In the genomic region with DNA sequence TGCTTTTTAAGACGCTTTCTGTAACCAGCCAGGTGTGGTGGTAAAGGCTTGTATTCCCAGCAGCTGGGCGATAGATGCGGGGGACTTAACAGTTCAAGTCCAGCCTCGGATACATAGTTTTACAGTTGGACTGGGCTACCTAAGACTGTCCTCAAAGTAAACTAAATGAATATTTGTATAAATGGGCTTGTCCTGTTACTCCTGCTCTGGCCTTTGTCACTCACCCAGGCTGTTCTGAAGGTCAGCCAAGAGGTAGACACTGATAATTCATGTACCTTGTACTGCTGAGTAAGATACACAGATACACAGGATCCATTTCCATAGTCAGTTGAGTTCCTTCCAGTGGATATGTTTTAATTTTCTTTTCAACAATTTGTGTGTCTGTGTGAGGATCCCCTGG, we compare ENCODE assay signal across 24 mouse cellular contexts. TPM values are rescaled to one million over a fixed set of nuclear protein-coding genes. Genes with fewer than 3 reads are reported as not detected.
A peak's percentile ranks its signal among the peaks of the same experiment; 100 is the strongest.
DNase-seq lines count a peak whose midpoint lies in the region; ATAC-seq and TF ChIP-seq lines count a peak whose summit lies in the region.
"Had no signal": no experiment of that assay in that cellular context is flagged by ENCODE, and none has a peak within 500 bp of the region (broad histone marks: within the 10 kb centered on the region; RNA-seq: fewer than 3 reads in every experiment).

No protein-coding gene starts in this region.

- no peak for TF ChIP-seq CTCF in liver, adult 2 months (IDR thresholded peaks at IDR 0.05; ENCODE audit: low read depth, low read length)
- no peak for TF ChIP-seq CTCF in liver, postnatal 0 days (IDR thresholded peaks at IDR 0.05; ENCODE audit: low read depth)

- no peak for TF ChIP-seq POLR2A in liver, adult 2 months (IDR thresholded peaks at IDR 0.05; ENCODE audit: extremely low read depth, insufficient read depth, low read length)

- peaks cover 52% of the 10 kb centered on the region for H3K4me1 ChIP-seq in liver, adult 2 months (ENCODE audit: control insufficient read depth, insufficient read depth, low read length)
- peaks cover 1% of the 10 kb centered on the region for H3K4me1 ChIP-seq in liver, embryonic 11.5 days (replicated peaks; ENCODE audit: control insufficient read depth, insufficient read depth, low read length)
- peaks cover 50% of the 10 kb centered on the region for H3K4me1 ChIP-seq in liver, embryonic 13.5 days (replicated peaks)
- H3K4me1 ChIP-seq in liver, postnatal 0 days (ENCODE audit: insufficient read depth) = peaks cover 34% of the 10 kb centered on the region
- no peaks in the 10 kb centered on the region for H3K4me1 ChIP-seq in forebrain, embryonic 11.5 days (replicated peaks; ENCODE audit: control insufficient read depth, insufficient read depth, low read length)

- DNase-seq in liver, adult 2 months (ENCODE audit: extremely low read depth, low read depth, low spot score) = peak; percentile 98
- no peak for DNase-seq in liver, embryonic 11.5 days (ENCODE audit: low spot score)
- DNase-seq in liver, embryonic 13.5 days = no peak
- no peak for DNase-seq in liver, postnatal 0 days
- no peak for DNase-seq in lung, postnatal 25 days (ENCODE audit: low spot score)
- no peak for DNase-seq in forebrain, embryonic 11.5 days (ENCODE audit: low spot score)
- DNase-seq: adrenal gland, postnatal 14 days; cerebellum, adult 11-12 months; cerebellum, adult 9-10 months; cerebellum, postnatal 36 days; forebrain, postnatal 0 days; gastrocnemius, postnatal 10 days; heart, adult 2 months; heart, postnatal 14 days had no signal

- no peaks in the 10 kb centered on the region for H3K27me3 ChIP-seq in liver, adult 2 months (ENCODE audit: control insufficient read depth, insufficient read depth, low read length)
- no peaks in the 10 kb centered on the region for H3K27me3 ChIP-seq in liver, embryonic 11.5 days (replicated peaks; ENCODE audit: control insufficient read depth, insufficient read depth, low read length)
- no peaks in the 10 kb centered on the region for H3K27me3 ChIP-seq in liver, embryonic 13.5 days
- no peaks in the 10 kb centered on the region for H3K27me3 ChIP-seq in liver, postnatal 0 days (ENCODE audit: insufficient read depth, low read length)
- no peaks in the 10 kb centered on the region for H3K27me3 ChIP-seq in forebrain, embryonic 11.5 days (ENCODE audit: control insufficient read depth, insufficient read depth, low read length)
- H3K27me3 ChIP-seq: CH12.LX; embryonic facial prominence, embryonic 13.5 days; forebrain, embryonic 13.5 days; heart, embryonic 15.5 days; hindbrain, embryonic 13.5 days; Patski had no signal

- 30% methylated on average over 4 of the region's 4 CpGs for WGBS in liver, adult 2 months
- 83% methylated on average over 4 of the region's 4 CpGs for WGBS in liver, embryonic 11.5 days
- WGBS in liver, embryonic 13.5 days (ENCODE audit: insufficient replicate concordance) = 75% methylated on average over 4 of the region's 4 CpGs
- 65% methylated on average over 4 of the region's 4 CpGs for WGBS in liver, postnatal 0 days (ENCODE audit: insufficient replicate concordance)
- WGBS in forebrain, embryonic 11.5 days = 95% methylated on average over 4 of the region's 4 CpGs

- H3K9me3 ChIP-seq in liver, embryonic 11.5 days (ENCODE audit: control insufficient read depth, low read length) = no peaks in the 10 kb centered on the region
- H3K9me3 ChIP-seq in liver, embryonic 13.5 days (replicated peaks) = no peaks in the 10 kb centered on the region
- H3K9me3 ChIP-seq in liver, postnatal 0 days (ENCODE audit: low read length) = no peaks in the 10 kb centered on the region
- H3K9me3 ChIP-seq in forebrain, embryonic 11.5 days (ENCODE audit: control insufficient read depth, low read length) = no peaks in the 10 kb centered on the region
- H3K9me3 ChIP-seq: embryonic facial prominence, embryonic 13.5 days; forebrain, embryonic 13.5 days; heart, embryonic 15.5 days; hindbrain, embryonic 13.5 days had no signal

- peak overlapping the region; percentile 86 for H3K27ac ChIP-seq in liver, adult 2 months (replicated peaks; ENCODE audit: insufficient read depth, low read depth, low read length)
- no peak overlapping the region for H3K27ac ChIP-seq in liver, embryonic 11.5 days (ENCODE audit: low read depth, low read length)
- H3K27ac ChIP-seq in liver, embryonic 13.5 days = 0 out of 2 replicates have a peak overlapping the region, but pooled peaks have one; percentile 5
- H3K27ac ChIP-seq in liver, postnatal 0 days (ENCODE audit: low read depth) = peak overlapping the region; percentile 49; the same call in 1 of the 2 replicates
- no peak overlapping the region for H3K27ac ChIP-seq in forebrain, embryonic 11.5 days (ENCODE audit: low read depth, low read length)
- H3K27ac ChIP-seq: embryonic facial prominence, embryonic 13.5 days; forebrain, embryonic 13.5 days; heart, adult 2 months; heart, embryonic 15.5 days; hindbrain, embryonic 13.5 days had no signal

- no peaks in the 10 kb centered on the region for H3K36me3 ChIP-seq in liver, adult 2 months (ENCODE audit: control insufficient read depth, insufficient read depth, low read length)
- no peaks in the 10 kb centered on the region; the same call in 1 of the 2 replicates for H3K36me3 ChIP-seq in liver, embryonic 11.5 days (ENCODE audit: control insufficient read depth, insufficient read depth, low read length)
- H3K36me3 ChIP-seq in liver, embryonic 13.5 days = no peaks in the 10 kb centered on the region
- 0 out of 2 replicates have a peak, but pooled peaks cover 2% of the 10 kb centered on the region for H3K36me3 ChIP-seq in liver, postnatal 0 days (replicated peaks; ENCODE audit: insufficient read depth, low read length)
- no peaks in the 10 kb centered on the region for H3K36me3 ChIP-seq in forebrain, embryonic 11.5 days (ENCODE audit: control insufficient read depth, insufficient read depth, low read length)
- H3K36me3 ChIP-seq: heart, embryonic 15.5 days had no signal

- ATAC-seq in liver, embryonic 11.5 days (replicated peaks; ENCODE audit: low FRiP score) = no peak
- ATAC-seq in liver, embryonic 13.5 days (ENCODE audit: low read depth) = peak; percentile 40; the same call in 1 of the 2 replicates
- ATAC-seq in liver, postnatal 0 days = peak; percentile 67
- no peak for ATAC-seq in CD4-positive, CD25-positive, alpha-beta regulatory T cell, adult 4 months
- ATAC-seq in forebrain, embryonic 11.5 days (replicated peaks; ENCODE audit: low FRiP score) = no peak
- ATAC-seq: activated CD4-positive, CD25-positive, alpha-beta regulatory T cell, adult 4 months; forebrain, embryonic 13.5 days; forebrain, postnatal 0 days; Patski had no signal

- no peak overlapping the region for H3K4me2 ChIP-seq in liver, embryonic 11.5 days
- H3K4me2 ChIP-seq in liver, embryonic 13.5 days = no peak overlapping the region
- no peak overlapping the region for H3K4me2 ChIP-seq in liver, postnatal 0 days (ENCODE audit: low read depth, low read length)
- H3K4me2 ChIP-seq in forebrain, embryonic 11.5 days (ENCODE audit: low read depth, low read length, severe bottlenecking) = no peak overlapping the region
- H3K4me2 ChIP-seq: embryonic facial prominence, embryonic 13.5 days; forebrain, embryonic 13.5 days; heart, embryonic 11.5 days; heart, embryonic 15.5 days; hindbrain, embryonic 13.5 days had no signal

- H3K79me2 ChIP-seq in liver, adult 2 months (ENCODE audit: control insufficient read depth, insufficient read depth, low read length) = peaks cover 21% of the 10 kb centered on the region; the same call in 1 of the 2 replicates

- no peak overlapping the region for H3K9ac ChIP-seq in liver, adult 2 months (ENCODE audit: low read depth, low read length)
- no peak overlapping the region for H3K9ac ChIP-seq in liver, embryonic 11.5 days (ENCODE audit: low read depth, low read length)
- no peak overlapping the region for H3K9ac ChIP-seq in liver, embryonic 13.5 days
- no peak overlapping the region for H3K9ac ChIP-seq in liver, postnatal 0 days (replicated peaks)
- H3K9ac ChIP-seq in forebrain, embryonic 11.5 days (ENCODE audit: low read length) = no peak overlapping the region
- H3K9ac ChIP-seq: embryonic facial prominence, embryonic 13.5 days; forebrain, embryonic 13.5 days; forebrain, postnatal 0 days; heart, embryonic 15.5 days; hindbrain, embryonic 13.5 days had no signal

- no peak overlapping the region for H3K4me3 ChIP-seq in liver, adult 2 months (ENCODE audit: insufficient read depth, low read depth, low read length)
- H3K4me3 ChIP-seq in liver, embryonic 11.5 days (ENCODE audit: low read depth, low read length) = no peak overlapping the region
- H3K4me3 ChIP-seq in liver, embryonic 13.5 days (replicated peaks) = no peak overlapping the region
- no peak overlapping the region for H3K4me3 ChIP-seq in liver, postnatal 0 days (ENCODE audit: low read depth, low read length)
- no peak overlapping the region for H3K4me3 ChIP-seq in forebrain, embryonic 11.5 days (ENCODE audit: low read depth, low read length)
- H3K4me3 ChIP-seq: embryonic facial prominence, embryonic 13.5 days; forebrain, embryonic 13.5 days; heart, adult 2 months; heart, embryonic 15.5 days; hindbrain, embryonic 13.5 days had no signal

- no peak for TF ChIP-seq EP300 in liver, postnatal 0 days (IDR thresholded peaks at IDR 0.05; ENCODE audit: low read depth)

RNA-seq across cellular contexts. Expression of a gene that starts 14.5 kb away (rescaled TPM):
- 12.1 and 33.2 TPM in 2 replicates for total RNA-seq in liver, adult 2 months (2014; rRNA removed)
- polyA plus RNA-seq in liver, adult 2 months (2012; rRNA removed) = 30.3 TPM in 2 replicates
- 18.1 and 19.1 TPM in 2 replicates for polyA plus RNA-seq in liver, embryonic 11.5 days (2014; fragmentation: Nextera tagmentation; extraction: Ambion mirVana)
- polyA plus RNA-seq in liver, embryonic 13.5 days (2015; fragmentation: Nextera tagmentation; extraction: Ambion mirVana) = 8.7 and 10.3 TPM in 2 replicates
- 6.2 and 6.4 TPM in 2 replicates for polyA plus RNA-seq in liver, postnatal 0 days (2015; fragmentation: Nextera tagmentation; extraction: Ambion mirVana)
- polyA plus RNA-seq in CD4-positive, CD25-positive, alpha-beta regulatory T cell, adult 4 months (2017; shearing (Covaris generic)) = 10 to 100 TPM; 21.9 to 23.6 TPM
- 11.5 and 15.5 TPM in 2 replicates for polyA plus RNA-seq in forebrain, embryonic 11.5 days (2014; fragmentation: Nextera tagmentation; extraction: Ambion mirVana)

RNA-seq across cellular contexts. Expression of a gene that starts 43.2 kb away (rescaled TPM):
- 0.92 and 1.8 TPM in 2 replicates for total RNA-seq in liver, adult 2 months (2014; rRNA removed)
- polyA plus RNA-seq in liver, adult 2 months (2012; rRNA removed) = 0.55 and 0.72 TPM in 2 replicates
- 0.16 and 0.33 TPM in 2 replicates for polyA plus RNA-seq in liver, embryonic 11.5 days (2014; fragmentation: Nextera tagmentation; extraction: Ambion mirVana)
- polyA plus RNA-seq in liver, embryonic 13.5 days (2015; fragmentation: Nextera tagmentation; extraction: Ambion mirVana) = 0.16 and 0.28 TPM in 2 replicates
- 0.75 and 0.81 TPM in 2 replicates for polyA plus RNA-seq in liver, postnatal 0 days (2015; fragmentation: Nextera tagmentation; extraction: Ambion mirVana)
- polyA plus RNA-seq in CD4-positive, CD25-positive, alpha-beta regulatory T cell, adult 4 months (2017; shearing (Covaris generic)) = not detected
- 0.59 TPM in 1 of 2 replicates, not detected in the other for polyA plus RNA-seq in forebrain, embryonic 11.5 days (2014; fragmentation: Nextera tagmentation; extraction: Ambion mirVana)
- total RNA-seq: hematopoietic stem cell, adult 5-6 weeks had no signal
- polyA plus RNA-seq: activated CD4-positive, CD25-positive, alpha-beta regulatory T cell, adult 4 months; forebrain, embryonic 13.5 days had no signal

Comparison
In these comparisons a context has a peak if more than half of its experiments do, and no peak if none do; other contexts are left out.
1. H3K27ac ChIP-seq: peak in liver, adult 2 months (single experiment), liver, embryonic 13.5 days (single experiment) and liver, postnatal 0 days (single experiment); none in liver, embryonic 11.5 days (single experiment) and forebrain, embryonic 11.5 days (single experiment).
2. ATAC-seq: peak in liver, embryonic 13.5 days (single experiment) and liver, postnatal 0 days (single experiment); none in liver, embryonic 11.5 days (single experiment), CD4-positive, CD25-positive, alpha-beta regulatory T cell, adult 4 months (single experiment) and forebrain, embryonic 11.5 days (single experiment).